In genomic region chr11:101841998-101842772, GRCm38 (mm10) we compare ENCODE assay signal across 8 mouse cellular contexts. TPM values are rescaled to one million over a fixed set of nuclear protein-coding genes. Genes with fewer than 3 reads are reported as not detected.
DNase-seq lines count a peak whose midpoint lies in the region; ATAC-seq and TF ChIP-seq lines count a peak whose summit lies in the region.

No protein-coding gene starts in this region.

- DNase-seq in right cerebral cortex, adult 18-20 months, result peak; percentile 9
- DNase-seq in right cerebral cortex, postnatal 25 days, result no peak
- DNase-seq in kidney, postnatal 14 days, result peak; percentile 43
- peak; percentile 24 for DNase-seq in stomach, postnatal 0 days (ENCODE audit: low spot score)
- DNase-seq in adrenal gland, adult 8-10 months, result no peak

- TF ChIP-seq EP300 in stomach, postnatal 0 days (optimal IDR thresholded peaks at IDR 0.05), result no peak

- H3K9me3 ChIP-seq in stomach, postnatal 0 days (ENCODE audit: control insufficient read depth, low read length), result no peaks in the 10 kb centered on the region

- H3K4me1 ChIP-seq in embryonic fibroblast, embryonic 13.5 days (ENCODE audit: control insufficient read depth, insufficient read depth, low read length), result peaks cover 8% of the 10 kb centered on the region; the same call in 1 of the 2 replicates
- H3K4me1 ChIP-seq in stomach, postnatal 0 days (replicated peaks; ENCODE audit: control insufficient read depth, insufficient read depth), result no peaks in the 10 kb centered on the region

- ATAC-seq in stomach, postnatal 0 days (ENCODE audit: low FRiP score, low TSS enrichment), result peak; percentile 83
- no peak for ATAC-seq in erythroblast, adult 5-6 weeks (replicated peaks; ENCODE audit: low FRiP score, poor library complexity, severe bottlenecking)
- no peak for ATAC-seq in erythroid progenitor cell, adult 5-6 weeks (replicated peaks; ENCODE audit: low FRiP score, poor library complexity, severe bottlenecking)

- H3K27me3 ChIP-seq in stomach, postnatal 0 days (ENCODE audit: control insufficient read depth, insufficient read depth, low read length), result no peaks in the 10 kb centered on the region

- TF ChIP-seq CTCF in embryonic fibroblast, embryonic 13.5 days (IDR thresholded peaks at IDR 0.05; ENCODE audit: borderline replicate concordance, insufficient read depth, low read length), result no peak
- no peak for TF ChIP-seq CTCF in stomach, postnatal 0 days (IDR thresholded peaks at IDR 0.05; ENCODE audit: low read depth)

- no peak overlapping the region; the same call in 1 of the 2 replicates for H3K9ac ChIP-seq in stomach, postnatal 0 days (ENCODE audit: low read length)

- H3K4me3 ChIP-seq in embryonic fibroblast, embryonic 13.5 days (ENCODE audit: insufficient read depth, low read length), result no peak overlapping the region
- H3K4me3 ChIP-seq in stomach, postnatal 0 days (ENCODE audit: low read depth, low read length), result no peak overlapping the region

- H3K4me2 ChIP-seq in stomach, postnatal 0 days (replicated peaks; ENCODE audit: low read depth), result no peak overlapping the region

- peak overlapping the region; percentile 86 for H3K27ac ChIP-seq in embryonic fibroblast, embryonic 13.5 days (ENCODE audit: insufficient read depth, low read length)
- H3K27ac ChIP-seq in stomach, postnatal 0 days (replicated peaks), result peak overlapping the region; percentile 69

- TF ChIP-seq POLR2A in embryonic fibroblast, embryonic 13.5 days (IDR thresholded peaks at IDR 0.05; ENCODE audit: low read depth, low read length), result peak; percentile 38; the same call in 1 of the 2 replicates

- 39% methylated on average over 15 of the region's 15 CpGs for WGBS in stomach, postnatal 0 days

- no peaks in the 10 kb centered on the region for H3K36me3 ChIP-seq in stomach, postnatal 0 days (ENCODE audit: control insufficient read depth, insufficient read depth, low read length)

RNA-seq across cellular contexts. Expression of gene Meox1, which starts 52.0 kb away (rescaled TPM):
- polyA plus RNA-seq in embryonic fibroblast, embryonic 13.5 days (2011; ENCODE audit: insufficient read length, low read depth, missing spikeins), result 6.9 and 16.1 TPM in 2 replicates
- 2.8 and 3.0 TPM in 2 replicates for polyA plus RNA-seq in stomach, postnatal 0 days (2015; fragmentation: Nextera tagmentation; extraction: Ambion mirVana)
- total RNA-seq in erythroblast, adult 5-6 weeks (2015; ENCODE audit: low replicate concordance), result not detected in 2 replicates
- total RNA-seq in erythroblast, adult 5-6 weeks (2017; ENCODE audit: low replicate concordance), result not detected in 2 replicates
- not detected in 2 replicates for total RNA-seq in erythroid progenitor cell, adult 5-6 weeks (2015; ENCODE audit: low replicate concordance)
- not detected in 2 replicates for total RNA-seq in erythroid progenitor cell, adult 5-6 weeks (2017; ENCODE audit: low replicate concordance)
- total RNA-seq in adrenal gland, adult 8-10 months (2022), result 1 to 10 TPM; 1.9 to 6.5 (median 4.1) TPM

RNA-seq across cellular contexts. Expression of gene Etv4, which starts 57.0 kb away (rescaled TPM):
- 17.3 and 43.6 TPM in 2 replicates for polyA plus RNA-seq in embryonic fibroblast, embryonic 13.5 days (2011; ENCODE audit: insufficient read length, low read depth, missing spikeins)
- 1.8 and 2.0 TPM in 2 replicates for polyA plus RNA-seq in stomach, postnatal 0 days (2015; fragmentation: Nextera tagmentation; extraction: Ambion mirVana)
- not detected in 2 replicates for total RNA-seq in erythroblast, adult 5-6 weeks (2015; ENCODE audit: low replicate concordance)
- not detected in 2 replicates for total RNA-seq in erythroblast, adult 5-6 weeks (2017; ENCODE audit: low replicate concordance)
- total RNA-seq in erythroid progenitor cell, adult 5-6 weeks (2015; ENCODE audit: low replicate concordance), result not detected in 2 replicates
- total RNA-seq in erythroid progenitor cell, adult 5-6 weeks (2017; ENCODE audit: low replicate concordance), result not detected in 2 replicates
- total RNA-seq in adrenal gland, adult 8-10 months (2022), result 1 to 10 TPM in 3 of 4 experiments, under 1 TPM in 1; 0.80 to 1.9 (median 1.4) TPM

Comparison
In these comparisons a context has a peak if more than half of its experiments do, and no peak if none do; other contexts are left out.
1. DNase-seq: peak in right cerebral cortex, adult 18-20 months (single experiment), kidney, postnatal 14 days (single experiment) and stomach, postnatal 0 days (single experiment); none in right cerebral cortex, postnatal 25 days (single experiment) and adrenal gland, adult 8-10 months (single experiment).